Mouse (Mus musculus) testis, adult 2 months (tissue): ENCODE measurements around the gene Foxg1. TPM values are rescaled to one million over a fixed set of nuclear protein-coding genes. Genes with fewer than 3 reads are reported as not detected.

Experiments
- H3K27ac ChIP-seq: fragments of 200-500 bp; 2 replicates; pipeline ENCODE4 v1.5.1; 2012; ENCODE audit warnings: low read depth, low read length; ENCODE audit not compliant: control insufficient read depth, insufficient read depth
- H3K27me3 ChIP-seq: fragments of 200-500 bp; 2 replicates; pipeline ENCODE4 v1.6.1; 2012; ENCODE audit warnings: mild to moderate bottlenecking, low read length, moderate library complexity; ENCODE audit not compliant: control insufficient read depth, insufficient read depth
- H3K36me3 ChIP-seq: fragments of 200-500 bp; 2 replicates; pipeline ENCODE4 v1.6.1; 2012; ENCODE audit warnings: mild to moderate bottlenecking, low read length; ENCODE audit not compliant: control insufficient read depth, insufficient read depth
- H3K4me1 ChIP-seq: fragments of 200-500 bp; 2 replicates; pipeline ENCODE4 v1.6.1; 2012; ENCODE audit warnings: low read length; ENCODE audit not compliant: control insufficient read depth, insufficient read depth
- H3K4me3 ChIP-seq: fragments of 200-500 bp; 2 replicates; pipeline ENCODE4 v1.5.1; 2012; ENCODE audit warnings: low read depth, mild to moderate bottlenecking, low read length, moderate library complexity, mixed read lengths; ENCODE audit not compliant: control insufficient read depth
- CTCF ChIP-seq: fragments of 200-500 bp; IDR thresholded peaks from 2 replicates; pipeline ENCODE4 v1.5.1; 2012; ENCODE audit warnings: low read depth, mild to moderate bottlenecking, inconsistent platforms, low read length, moderate library complexity; ENCODE audit not compliant: control insufficient read depth, insufficient read depth, insufficient replicate concordance
- POLR2A ChIP-seq: fragments of 200-500 bp; IDR thresholded peaks from 2 replicates; pipeline ENCODE4 v1.6.1; 2012; ENCODE audit warnings: low read depth, mild to moderate bottlenecking, inconsistent platforms, low read length, moderate library complexity; ENCODE audit not compliant: control insufficient read depth
- polyA plus RNA-seq: library from polyadenylated mRNA; depleted of rRNA; stranded (reverse); fragments of >200 nt; gene quantifications from 2 replicates; pipeline ENCODE4 v1.2.3, GENCODE M21; 2012

Foxg1 gene
- polyA plus RNA-seq, 1 experiment: 0.67 TPM

DNA sequence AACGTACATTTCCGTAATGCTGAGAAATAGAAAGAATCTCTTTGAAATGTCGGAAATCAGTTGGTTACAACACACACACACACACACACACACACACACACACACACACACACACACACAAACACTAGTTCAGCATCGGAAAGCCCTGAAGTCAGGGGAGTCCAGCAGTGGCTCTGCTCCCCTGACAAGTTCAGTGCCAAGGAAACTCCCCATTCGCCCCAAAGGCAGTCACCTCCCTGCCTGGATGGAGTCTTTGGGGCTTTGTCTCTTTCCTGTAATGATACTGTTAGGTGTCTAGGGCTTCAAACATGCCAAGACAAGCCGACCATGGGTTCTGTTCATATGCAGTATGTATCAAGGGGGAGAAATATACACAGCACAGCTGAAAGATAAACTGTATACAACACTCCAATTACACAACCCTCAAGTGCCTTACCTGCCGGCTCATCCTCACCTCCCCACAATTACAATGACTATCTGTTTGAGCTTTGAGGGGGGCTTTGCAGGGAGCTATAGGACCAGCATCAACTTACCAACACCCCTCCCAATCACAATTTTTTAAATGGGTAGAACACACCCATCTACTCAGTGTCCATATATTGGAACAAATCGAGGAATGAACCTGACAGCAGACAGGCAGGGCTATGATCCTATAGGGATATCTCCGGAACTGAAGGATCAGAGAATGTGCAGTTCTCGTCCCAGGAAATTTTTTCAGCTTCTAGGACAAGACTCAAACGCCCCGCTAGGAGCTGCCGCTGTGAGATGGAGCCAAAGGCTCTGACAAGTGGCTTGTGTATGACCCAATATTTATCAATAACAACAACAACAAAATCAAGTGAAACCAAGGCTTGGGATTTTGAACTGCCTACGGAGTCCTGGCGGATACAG lies 6.8 kb upstream of the Foxg1 start:
- H3K27ac ChIP-seq: no peak overlapping the region
- peaks cover 2% of the 10 kb centered on the region; the same call in 1 of the 2 replicates for H3K27me3 ChIP-seq
- TF ChIP-seq POLR2A: no peak
- TF ChIP-seq CTCF: no peak
- H3K36me3 ChIP-seq: no peaks in the 10 kb centered on the region
- H3K4me3 ChIP-seq: no peak overlapping the region
- no peaks in the 10 kb centered on the region; the same call in 1 of the 2 replicates for H3K4me1 ChIP-seq

DNA sequence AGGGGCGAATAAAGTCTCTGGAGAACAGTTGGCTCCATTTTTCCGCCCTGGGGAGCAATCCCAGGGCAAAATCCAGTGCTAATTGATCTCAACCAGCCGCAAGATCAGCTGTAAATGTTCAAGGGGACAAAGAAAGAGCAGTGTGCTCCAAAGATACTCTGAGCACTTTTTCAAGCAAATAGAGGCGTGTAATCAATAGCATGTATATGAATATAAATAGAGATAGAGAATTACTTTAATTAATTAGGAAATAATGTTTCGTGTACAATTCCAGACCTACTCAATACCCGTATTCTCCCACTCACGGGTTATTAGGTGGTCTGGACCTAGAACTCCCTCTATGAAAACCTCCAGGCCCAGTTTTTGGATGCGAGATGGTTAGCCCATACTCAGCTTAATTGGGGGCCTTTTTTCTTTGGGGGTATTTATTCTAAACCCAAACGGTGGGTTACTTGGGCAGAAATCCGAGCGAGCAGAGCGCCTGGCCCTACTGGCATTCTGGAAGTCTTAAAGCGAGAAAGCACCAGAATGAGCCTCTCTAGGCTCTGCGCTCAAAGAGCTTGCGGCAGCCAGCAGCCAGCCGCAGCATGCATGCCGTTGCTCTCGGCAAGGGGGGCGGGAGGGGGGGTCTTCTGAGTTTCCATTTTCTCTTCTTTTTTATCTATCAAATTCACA lies 6.0 kb upstream of the Foxg1 start:
- peaks cover 2% of the 10 kb centered on the region; the same call in 1 of the 2 replicates for H3K27me3 ChIP-seq
- H3K4me3 ChIP-seq: no peak overlapping the region
- H3K4me1 ChIP-seq: no peaks in the 10 kb centered on the region; the same call in 1 of the 2 replicates
- TF ChIP-seq CTCF (no peak), POLR2A (no peak)
- no peak overlapping the region for H3K27ac ChIP-seq
- no peaks in the 10 kb centered on the region for H3K36me3 ChIP-seq

DNA sequence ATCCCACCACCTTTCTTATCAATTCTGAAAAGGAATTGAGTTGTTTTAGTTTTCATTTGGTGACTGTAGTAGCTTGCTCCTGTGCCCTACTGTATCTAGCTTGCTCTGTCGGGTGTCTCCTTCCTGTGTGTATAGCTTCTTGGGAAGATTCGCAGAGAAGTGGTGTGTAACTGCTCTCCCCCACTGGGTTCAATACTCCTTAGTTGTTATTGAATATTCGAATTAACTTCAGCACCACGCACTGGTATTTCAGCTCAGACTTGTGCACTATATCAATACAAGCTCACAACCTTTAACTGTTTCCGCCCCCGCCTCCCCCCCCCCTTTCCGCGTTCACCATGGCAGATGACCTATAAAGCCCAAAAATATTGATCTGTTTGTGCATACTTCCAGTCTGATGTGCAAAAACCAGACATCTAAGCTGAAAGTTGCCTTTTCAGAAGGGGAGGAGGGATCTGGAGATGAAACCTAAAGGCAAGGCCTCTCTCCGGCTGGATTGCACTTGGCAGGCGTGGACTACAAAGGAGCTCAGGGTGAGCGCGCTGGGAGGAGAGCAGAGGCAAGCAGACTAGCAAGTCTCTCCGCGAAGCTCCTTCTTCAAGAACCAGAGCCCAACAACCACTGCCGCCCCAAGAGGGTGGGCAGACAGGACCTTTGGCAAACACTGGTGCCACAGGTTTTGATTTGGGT lies 5.0 kb upstream of the Foxg1 start:
- no peak for TF ChIP-seq CTCF
- TF ChIP-seq POLR2A: no peak
- Histone ChIP-seq H3K4me1 (no peaks in the 10 kb centered on the region; the same call in 1 of the 2 replicates), H3K4me3 (no peak overlapping the region), H3K36me3 (no peaks in the 10 kb centered on the region), H3K27me3 (peaks cover 2% of the 10 kb centered on the region; the same call in 1 of the 2 replicates), H3K27ac (no peak overlapping the region)

DNA sequence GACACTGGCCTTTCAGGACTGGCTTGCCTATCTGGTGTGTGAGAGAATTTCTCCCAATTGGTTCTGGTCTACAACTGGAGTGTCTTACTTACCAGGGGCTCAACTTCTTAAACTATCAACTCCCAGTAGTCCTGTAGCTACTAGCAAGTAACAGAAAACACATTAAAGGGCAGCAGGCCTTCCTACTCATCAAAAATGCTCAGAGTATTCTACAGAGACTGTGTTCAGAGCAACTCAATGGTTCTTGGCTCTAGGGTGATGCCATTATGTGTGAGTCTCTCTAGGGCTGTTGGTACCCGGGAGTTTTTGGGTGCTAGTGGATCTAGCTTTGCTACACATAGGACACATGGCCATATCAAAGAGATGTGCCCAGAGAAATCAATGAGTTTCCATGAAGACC lies 3.5 kb upstream of the Foxg1 start:
- Histone ChIP-seq H3K4me3 (no peak overlapping the region), H3K36me3 (no peaks in the 10 kb centered on the region), H3K27ac (no peak overlapping the region), H3K27me3 (peaks cover 5% of the 10 kb centered on the region), H3K4me1 (peaks cover 8% of the 10 kb centered on the region)
- TF ChIP-seq POLR2A (no peak), CTCF (no peak)

DNA sequence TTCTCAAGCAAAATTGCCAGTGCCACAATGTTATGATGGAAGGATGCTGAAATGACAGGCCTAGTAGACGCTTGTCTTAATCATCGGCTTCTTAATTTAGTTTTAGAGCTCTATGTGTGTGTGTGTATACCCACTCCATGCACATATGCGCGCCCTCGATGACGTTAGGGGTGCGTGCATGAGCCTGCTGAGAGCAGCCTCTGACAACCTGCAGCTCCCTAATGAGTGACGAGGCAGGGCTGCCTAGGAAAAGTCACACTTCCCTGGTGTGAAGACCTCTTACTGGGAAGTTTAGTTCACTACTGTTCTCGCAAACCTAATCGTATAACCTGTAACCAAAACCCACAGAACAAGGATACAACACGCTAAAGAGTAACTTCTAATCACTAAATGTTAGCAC lies 3.0 kb upstream of the Foxg1 start:
- peaks cover 13% of the 10 kb centered on the region for H3K4me1 ChIP-seq
- H3K4me3 ChIP-seq: no peak overlapping the region
- peaks cover 7% of the 10 kb centered on the region for H3K27me3 ChIP-seq
- H3K36me3 ChIP-seq: no peaks in the 10 kb centered on the region
- TF ChIP-seq CTCF: no peak
- H3K27ac ChIP-seq: no peak overlapping the region

DNA sequence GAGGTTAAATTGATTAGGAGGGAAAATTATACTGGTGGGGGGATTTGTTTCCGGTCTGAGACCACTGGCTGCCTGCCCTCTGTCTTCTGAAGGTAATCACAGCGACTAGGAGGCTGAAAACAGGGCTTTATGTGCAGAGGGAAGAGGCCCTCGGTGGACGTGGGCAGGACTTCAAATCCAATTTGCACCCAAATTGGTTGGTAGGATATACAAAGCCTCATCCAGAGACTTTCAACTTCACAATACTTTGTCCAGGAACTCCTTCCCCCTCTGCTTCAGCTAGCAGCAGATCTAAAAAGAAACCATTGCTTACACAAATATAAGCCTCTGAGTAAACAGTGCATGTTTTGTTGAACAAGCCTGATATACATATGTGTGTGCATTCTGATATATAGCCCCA lies 2.0 kb upstream of the Foxg1 start:
- Histone ChIP-seq H3K4me1 (peaks cover 14% of the 10 kb centered on the region), H3K36me3 (no peaks in the 10 kb centered on the region), H3K27ac (no peak overlapping the region), H3K27me3 (peaks cover 11% of the 10 kb centered on the region), H3K4me3 (no peak overlapping the region)
- no peak for TF ChIP-seq POLR2A
- no peak for TF ChIP-seq CTCF

DNA sequence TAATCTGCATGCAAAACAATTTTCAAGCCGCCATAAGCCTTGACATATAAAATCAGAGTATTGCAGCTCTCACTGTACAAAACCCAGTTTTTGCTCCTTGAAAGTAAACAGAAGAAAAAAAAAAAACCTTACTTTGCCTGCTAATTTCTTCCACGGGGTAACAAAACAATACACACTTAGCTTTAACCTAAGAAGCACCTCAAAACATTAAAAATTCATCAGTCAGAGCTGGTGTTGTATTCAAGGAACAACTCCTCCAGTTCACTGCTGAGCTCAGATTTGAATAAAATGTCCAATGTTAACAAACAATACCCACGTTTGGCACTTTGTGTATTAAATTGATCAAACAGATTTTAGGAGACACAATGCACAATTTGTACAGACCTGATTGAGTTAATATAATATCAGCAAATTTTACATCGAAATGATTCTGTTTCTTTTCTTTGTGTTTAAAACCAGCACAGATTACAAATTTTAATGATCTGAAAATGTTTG lies 1.4 kb upstream of the Foxg1 start:
- Histone ChIP-seq H3K36me3 (no peaks in the 10 kb centered on the region), H3K27ac (no peak overlapping the region), H3K4me1 (peaks cover 14% of the 10 kb centered on the region), H3K4me3 (no peak overlapping the region), H3K27me3 (peaks cover 11% of the 10 kb centered on the region)
- TF ChIP-seq CTCF: no peak
- no peak for TF ChIP-seq POLR2A
